Mouse (Mus musculus) cerebellum, postnatal 14 days (tissue): Measurements from ENCODE around the gene Pnpla2.
"Not testable (repeated sequence)": the region's sequence is repeated elsewhere in the genome, so short reads cannot be mapped to it uniquely, and the experiment has no call there.

Experiments
- DNase-seq, 2 experiments: peaks; one replicate each; pipeline ENCODE4 v3.0.0; 2021; ENCODE audit warnings: mixed read lengths in 2 of 2

Pnpla2 gene

DNA sequence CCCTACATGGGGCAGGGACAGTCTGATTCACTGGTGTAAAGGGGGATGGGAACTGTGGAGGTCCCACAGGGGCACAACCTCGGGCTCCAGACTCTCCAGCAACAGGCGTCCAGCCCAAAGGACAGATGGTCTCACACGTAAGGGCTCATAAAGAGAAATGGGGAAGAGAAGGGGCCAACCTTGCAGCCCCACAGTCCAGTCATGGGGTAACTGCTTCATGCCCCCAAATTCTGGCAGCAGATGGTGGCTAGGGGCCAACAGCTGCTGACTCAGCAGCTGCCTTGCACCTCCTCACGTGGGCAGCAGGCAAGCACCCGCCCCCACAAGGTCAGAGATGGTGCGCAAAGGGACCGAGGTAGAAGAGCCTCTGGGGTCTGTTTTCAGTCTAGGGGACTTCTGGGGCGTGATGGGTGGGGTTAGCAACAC lies 22.8 kb upstream of the Pnpla2 start:
- peak; percentile 66 to 78 for DNase-seq

GRCm38 (mm10) chr7:141432741-141433516 lies 22.1 kb upstream of the Pnpla2 start:
- peak; percentile 87 to 92 for DNase-seq

- DNase-seq, result peak; percentile 74 to 77
Observed at GRCm38 (mm10) chr7:141433517-141434400, 21.2 kb upstream of the Pnpla2 start.

- DNase-seq, result peak; percentile 77 to 84
Observed at GRCm38 (mm10) chr7:141434464-141434863, 20.5 kb upstream of the Pnpla2 start.

GRCm38 (mm10) chr7:141435129-141435855 lies 19.7 kb upstream of the Pnpla2 start:
- peak; percentile 79 to 81 for DNase-seq

DNA sequence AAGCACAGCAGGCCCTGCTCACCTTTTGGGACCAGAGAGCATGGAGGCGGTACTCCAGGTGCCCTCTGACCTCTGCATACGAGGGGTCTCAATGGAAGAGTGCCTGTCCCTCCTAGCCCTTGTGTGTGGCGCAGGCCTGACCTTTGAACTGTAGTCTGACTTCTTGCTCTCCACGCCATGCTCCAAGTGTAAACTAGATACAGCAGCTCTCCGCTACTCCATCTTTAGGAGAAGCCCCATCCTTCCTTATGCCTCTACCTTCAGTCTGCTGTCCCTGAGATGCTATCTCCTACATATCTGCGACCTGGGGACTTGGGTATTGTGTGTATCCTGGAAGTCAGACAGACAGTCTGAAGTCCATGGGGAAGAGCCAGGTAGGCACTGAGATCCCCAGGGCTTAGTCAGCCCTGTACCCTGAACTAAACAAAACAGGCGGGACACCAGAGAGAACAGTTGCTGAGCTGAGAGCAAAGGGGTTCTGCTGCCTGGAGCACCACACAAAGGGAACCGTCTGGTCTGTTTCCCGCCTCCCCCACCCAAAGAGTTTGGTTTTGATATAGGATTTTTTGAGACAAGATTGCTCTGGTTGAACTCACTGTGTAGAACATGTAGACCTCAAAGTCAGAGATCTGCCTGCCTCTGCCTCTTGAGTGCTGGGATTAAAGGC lies 19.0 kb upstream of the Pnpla2 start:
- peak; percentile 29 to 37 for DNase-seq

DNA sequence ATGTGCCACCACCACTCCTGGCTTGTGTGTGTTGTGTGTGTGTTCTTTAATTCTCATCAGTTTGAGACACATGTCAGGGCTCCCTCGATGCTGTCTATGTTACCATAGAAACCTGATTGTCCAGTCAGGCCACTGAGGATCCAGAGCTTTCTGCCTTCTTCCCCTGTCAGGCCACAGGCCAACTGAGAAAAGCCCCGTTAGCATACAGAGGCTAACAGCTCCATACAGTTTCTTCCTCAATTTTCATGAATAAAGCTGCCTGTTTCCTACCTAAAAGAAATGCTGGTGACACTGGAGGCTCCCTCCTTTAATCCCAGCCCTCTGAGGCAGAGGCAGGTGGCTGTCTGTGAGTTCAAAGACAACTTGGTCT lies 18.5 kb upstream of the Pnpla2 start:
- DNase-seq, result peak; percentile 22

DNA sequence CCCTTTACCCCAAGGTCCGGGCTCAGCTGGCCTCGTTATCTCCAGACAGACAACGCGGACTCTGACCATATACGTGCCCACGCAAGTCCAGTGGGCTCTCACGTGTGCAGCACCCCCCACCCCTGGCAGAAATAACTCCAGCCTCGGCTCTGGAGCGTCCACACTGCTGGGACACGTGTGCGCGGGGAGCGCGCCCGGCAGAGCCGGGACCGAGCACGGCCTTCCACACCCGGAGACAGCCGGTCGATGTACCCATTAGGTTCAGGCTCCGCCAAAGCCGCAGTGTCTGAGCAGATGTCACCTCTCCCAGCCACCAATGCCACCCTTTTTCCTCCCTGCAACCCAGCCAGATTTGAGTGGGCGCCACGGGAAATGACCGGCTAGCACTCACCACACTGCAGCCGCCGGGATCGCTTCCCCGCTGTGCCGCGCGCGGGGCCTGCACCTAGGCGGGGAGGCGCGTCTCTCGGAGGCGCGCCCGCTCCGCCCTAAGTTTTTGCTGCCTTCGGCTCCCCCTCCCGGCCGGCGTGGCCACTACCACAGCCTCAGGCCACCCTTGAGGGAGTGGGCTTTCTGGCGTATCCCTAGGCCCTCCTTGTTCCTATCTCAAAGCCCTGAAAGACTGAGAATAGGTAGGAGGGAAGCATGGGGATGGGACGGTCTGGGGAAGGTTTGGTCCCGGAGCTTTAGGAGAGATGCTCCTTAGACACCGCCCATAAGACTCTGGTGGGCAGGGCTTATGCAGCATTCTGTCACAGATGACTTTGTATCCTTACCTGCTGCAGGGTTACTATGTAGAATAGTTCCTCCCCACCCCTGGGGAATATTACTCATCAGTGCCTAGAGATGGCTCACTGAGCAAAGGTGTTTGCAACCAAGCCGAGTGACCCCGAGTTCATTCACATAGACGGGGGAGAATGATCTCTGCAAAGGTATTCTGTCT lies 17.5 kb upstream of the Pnpla2 start, which contains the start of gene Slc25a22:
Slc25a22 (minus strand) TSS at position 715 of the 943 bp plus-strand sequence.
- peak; percentile 92 for DNase-seq

DNA sequence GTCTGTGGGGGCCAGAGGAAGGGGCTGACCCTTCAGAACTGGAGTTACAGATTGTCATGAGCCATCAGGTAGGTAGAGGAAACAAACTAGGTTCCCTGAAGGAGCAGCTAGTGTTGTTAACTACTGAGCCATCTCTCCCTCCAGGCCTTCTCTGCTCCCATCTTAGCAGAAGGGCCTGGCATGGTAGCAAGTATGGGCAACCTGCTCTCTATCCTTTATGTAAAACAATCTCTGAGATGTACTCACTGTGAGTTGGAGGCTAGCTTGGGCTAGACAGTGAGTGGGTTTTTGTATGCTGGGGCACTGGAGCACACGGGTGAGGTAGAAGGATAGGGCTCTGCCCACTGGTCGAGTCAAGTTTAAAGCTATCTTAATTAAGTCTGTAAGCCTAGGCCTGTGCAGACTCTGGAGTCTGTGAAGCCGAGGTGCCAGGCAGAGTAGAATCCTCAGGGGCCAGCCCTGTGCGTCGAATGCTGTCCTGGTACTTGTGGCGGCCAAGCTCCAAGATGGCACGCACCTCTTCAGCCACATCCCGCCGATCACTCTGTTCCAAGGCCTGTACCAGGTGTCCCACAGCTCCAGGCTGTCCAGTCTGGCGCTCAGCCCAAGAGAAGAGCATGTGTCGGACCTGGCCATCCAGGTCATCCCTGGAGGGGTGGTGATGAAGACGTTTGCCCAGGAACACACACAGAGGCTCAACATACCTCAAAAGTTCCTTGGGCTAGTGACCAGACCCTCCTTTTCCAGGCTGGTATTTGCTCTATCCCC lies 16.6 kb upstream of the Pnpla2 start:
- DNase-seq, result peak; percentile 85 to 90

- peak in 1 of 2 experiments; percentile 34 for DNase-seq
Observed at GRCm38 (mm10) chr7:141439140-141439679, 15.8 kb upstream of the Pnpla2 start.

DNA sequence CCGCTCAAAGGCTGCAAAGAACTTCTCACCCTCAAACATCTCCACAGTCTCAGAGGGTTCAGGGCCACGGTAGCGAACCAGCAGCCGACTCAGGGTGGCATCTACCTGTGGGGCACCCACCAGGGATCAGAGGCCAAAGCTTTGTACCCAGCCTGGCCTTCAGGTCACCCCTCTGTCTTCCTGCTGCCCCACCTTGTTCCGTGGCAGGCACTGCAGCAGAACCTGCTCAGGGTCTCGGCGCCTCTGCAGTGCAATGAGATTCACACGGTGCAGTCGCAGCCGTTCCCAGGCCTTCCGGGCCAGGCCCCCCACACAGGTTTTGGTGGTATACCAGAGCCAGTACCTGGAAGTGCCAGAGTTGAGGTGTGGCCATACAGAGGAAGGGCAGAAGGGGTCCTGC lies 15.2 kb upstream of the Pnpla2 start:
- DNase-seq, result peak; percentile 14 to 17

DNA sequence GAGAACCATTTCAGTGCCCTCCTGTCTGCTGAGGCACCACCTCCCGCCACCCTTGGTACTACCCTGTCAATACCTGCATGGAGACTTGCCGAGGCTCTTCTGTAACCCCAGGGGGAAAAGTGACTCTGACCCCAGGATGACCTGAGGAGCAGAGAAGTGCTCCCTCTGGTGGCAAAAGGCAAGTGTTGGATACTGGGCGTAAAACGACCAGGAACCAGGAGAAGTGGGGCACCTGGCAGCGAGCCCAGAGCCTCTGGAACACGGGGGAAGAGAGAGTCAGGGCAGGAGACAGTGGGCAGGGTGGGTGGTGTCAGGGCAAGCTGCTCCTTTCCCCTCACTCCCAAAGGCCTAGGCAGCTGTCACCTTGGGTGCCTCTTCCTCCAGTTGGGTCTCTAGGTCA lies 14.4 kb upstream of the Pnpla2 start:
- peak; percentile 73 to 87 for DNase-seq

GRCm38 (mm10) chr7:141441460-141441859 lies 13.5 kb upstream of the Pnpla2 start:
- DNase-seq, result peak in 1 of 2 experiments; percentile 15

GRCm38 (mm10) chr7:141442199-141442598 lies 12.8 kb upstream of the Pnpla2 start:
- no peak for DNase-seq

DNA sequence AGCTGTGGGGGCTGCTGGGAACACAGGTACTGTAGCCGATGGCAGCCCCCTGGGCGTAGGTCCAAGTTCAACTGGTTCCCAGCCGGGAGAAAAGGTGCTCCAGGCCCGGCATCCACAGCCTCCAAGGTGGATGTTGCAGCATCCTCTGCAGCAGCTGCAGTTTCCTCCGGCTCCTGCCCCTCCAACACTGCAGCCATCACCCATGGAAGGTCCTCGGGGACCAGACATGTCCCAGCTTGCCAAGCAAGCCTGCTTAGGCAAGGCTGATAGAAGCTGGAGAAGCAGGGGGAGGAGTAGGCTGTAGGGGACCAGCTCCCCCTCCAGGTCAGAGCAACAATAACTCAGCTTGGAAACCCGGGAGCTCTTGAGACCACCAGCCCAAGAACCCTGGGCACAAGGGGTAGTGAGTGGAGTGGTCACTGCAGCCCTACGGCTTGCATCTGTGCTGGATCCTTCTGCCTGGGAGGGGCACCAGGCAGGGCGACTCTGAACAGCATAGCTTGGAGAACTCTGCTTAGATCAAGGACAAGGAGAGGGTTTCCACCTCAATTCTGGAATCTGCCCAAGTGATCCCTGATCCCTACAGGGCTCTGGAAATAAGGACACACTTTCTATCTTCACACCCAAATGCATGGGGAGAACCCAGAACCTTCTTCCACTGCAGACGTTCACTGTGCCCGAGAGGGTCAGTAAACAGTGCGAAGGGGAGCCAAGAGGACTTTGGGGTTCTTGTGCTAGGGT lies 11.7 kb upstream of the Pnpla2 start:
- DNase-seq, result peak; percentile 27 to 52

DNA sequence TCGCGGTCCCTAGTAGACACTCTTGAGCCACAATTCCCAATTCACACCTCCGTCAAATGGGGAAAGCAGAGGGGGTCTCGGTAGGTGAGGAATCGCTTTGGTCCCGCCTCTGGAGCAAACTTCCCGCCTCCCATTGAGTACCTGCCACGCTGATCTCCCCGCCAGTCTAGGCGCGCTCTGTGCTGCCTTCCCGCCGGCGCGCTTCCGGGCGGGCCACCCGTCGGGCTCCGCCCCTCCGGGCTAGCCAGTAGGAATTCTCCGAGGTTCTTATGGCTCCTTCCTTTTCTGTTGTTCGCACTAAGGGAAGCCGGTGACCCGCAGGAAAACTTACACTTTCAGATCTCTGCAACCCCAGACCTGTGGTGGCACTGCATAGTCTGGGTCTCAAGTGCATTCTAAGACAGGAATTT lies 11.2 kb upstream of the Pnpla2 start, which contains the start of gene Pidd1:
Pidd1 (minus strand) TSS at position 198 of the 410 bp plus-strand sequence.
- DNase-seq, result peak; percentile 19 to 25

- DNase-seq, result not testable (repeated sequence)
Observed at GRCm38 (mm10) chr7:141446374-141446773, 8.6 kb upstream of the Pnpla2 start.

GRCm38 (mm10) chr7:141447110-141447991 lies 7.6 kb upstream of the Pnpla2 start, which contains the start of gene Rplp2:
TSS of gene Rplp2 (plus strand) at chr7:141447370.
- peak; percentile 93 to 95 for DNase-seq
